Mouse (Mus musculus) stomach, embryonic 15.5 days (tissue): ENCODE data around the gene Pappa. TPM values are rescaled to one million over a fixed set of nuclear protein-coding genes. Genes with fewer than 3 reads are reported as not detected.

Source experiments
- ATAC-seq: fragments of 200-750 bp; cut with Nextera tagmentation; 2 replicates; pipeline ENCODE4 v1.8.0; 2017; ENCODE audit warnings: low read depth, moderate number of reproducible peaks, moderate TSS enrichment; ENCODE audit not compliant: insufficient read depth, low FRiP score
- H3K27ac ChIP-seq: fragments of 300-500 bp; sonication (generic); 2 replicates; pipeline ENCODE4 v1.5.1; 2015; ENCODE audit warnings: mild to moderate bottlenecking, inconsistent platforms
- H3K27me3 ChIP-seq: fragments of 300-500 bp; sonication (generic); replicated peaks from 2 replicates; pipeline ENCODE4 v1.6.1; 2015; ENCODE audit warnings: inconsistent platforms
- H3K36me3 ChIP-seq: fragments of 300-500 bp; sonication (generic); 2 replicates; pipeline ENCODE4 v1.6.1; 2015; ENCODE audit warnings: inconsistent platforms
- H3K4me1 ChIP-seq: fragments of 300-500 bp; sonication (generic); 2 replicates; pipeline ENCODE4 v1.6.1; 2015; ENCODE audit warnings: inconsistent platforms
- H3K4me2 ChIP-seq: fragments of 300-500 bp; sonication (generic); 2 replicates; pipeline ENCODE4 v1.6.1; 2015; ENCODE audit warnings: mild to moderate bottlenecking, inconsistent platforms
- H3K4me3 ChIP-seq: fragments of 300-500 bp; sonication (generic); replicated peaks from 2 replicates; pipeline ENCODE4 v1.5.1; 2015; ENCODE audit warnings: inconsistent platforms
- H3K9ac ChIP-seq: fragments of 300-500 bp; sonication (generic); 2 replicates; pipeline ENCODE4 v1.6.1; 2015; ENCODE audit warnings: inconsistent platforms
- H3K9me3 ChIP-seq: fragments of 300-500 bp; sonication (generic); 2 replicates; pipeline ENCODE4 v1.6.1; 2016; ENCODE audit warnings: inconsistent platforms
- WGBS: fragments of 180-500 bp; shearing (Covaris S2); methylation state at CpG from one replicate; pipeline ENCODE4 v1.1.7; 2015; 5-methylcytosine and 5-hydroxymethylcytosine counted together
- polyA plus RNA-seq: library from polyadenylated mRNA; unstranded; fragments of >200 nt; fragmentation: Nextera tagmentation; extraction: Ambion mirVana; gene quantifications from 2 replicates; pipeline ENCODE4 v1.2.1, GENCODE M21; 2015

Pappa gene
- polyA plus RNA-seq, 1 experiment from 2014 or later, result 1.1 TPM

- WGBS, result 63% methylated on average over 4 of the region's 4 CpGs
- no peak overlapping the region for H3K9ac ChIP-seq
- H3K4me1 ChIP-seq, result no peaks in the 10 kb centered on the region
- no peak overlapping the region for H3K4me3 ChIP-seq
- H3K27me3 ChIP-seq, result no peaks in the 10 kb centered on the region
- H3K4me2 ChIP-seq, result no peak overlapping the region
- no peak overlapping the region for H3K27ac ChIP-seq
- no peaks in the 10 kb centered on the region for H3K9me3 ChIP-seq
- H3K36me3 ChIP-seq, result no peaks in the 10 kb centered on the region
- ATAC-seq, result no peak
Measured at GRCm38 (mm10) chr4:65279272-65279653, 155.3 kb downstream of the Pappa start.

GRCm38 (mm10) chr4:65279979-65280677 lies 156.2 kb downstream of the Pappa start:
- 25% methylated on average over 7 of the region's 7 CpGs for WGBS
- H3K9me3 ChIP-seq, result no peaks in the 10 kb centered on the region
- H3K9ac ChIP-seq, result no peak overlapping the region
- no peaks in the 10 kb centered on the region for H3K27me3 ChIP-seq
- ATAC-seq, result no peak; the same call in 1 of the 2 replicates
- no peaks in the 10 kb centered on the region for H3K4me1 ChIP-seq
- H3K36me3 ChIP-seq, result no peaks in the 10 kb centered on the region
- H3K4me2 ChIP-seq, result no peak overlapping the region
- H3K4me3 ChIP-seq, result no peak overlapping the region
- H3K27ac ChIP-seq, result no peak overlapping the region

DNA sequence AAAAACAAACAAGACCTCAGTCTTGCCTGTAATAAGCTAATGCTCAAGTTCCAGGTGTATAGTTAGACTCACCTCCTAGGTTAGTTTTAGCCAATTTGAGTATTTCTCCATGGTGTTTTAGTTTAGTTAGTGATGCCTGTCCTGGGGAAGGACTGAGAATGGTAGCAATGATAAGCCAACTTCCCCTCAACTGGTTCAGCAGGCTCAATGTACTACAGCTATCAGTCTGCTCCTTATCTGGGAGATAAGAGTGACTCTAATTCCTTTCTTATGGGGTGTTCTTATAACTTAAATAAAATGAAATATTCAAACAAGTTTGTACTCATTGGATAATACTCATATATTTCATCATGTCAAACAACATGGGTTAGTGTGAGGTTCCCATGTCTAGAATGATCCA lies 156.9 kb downstream of the Pappa start:
- H3K27ac ChIP-seq, result no peak overlapping the region
- H3K9ac ChIP-seq, result no peak overlapping the region
- no peak for ATAC-seq
- no peaks in the 10 kb centered on the region for H3K27me3 ChIP-seq
- H3K4me3 ChIP-seq, result no peak overlapping the region
- H3K36me3 ChIP-seq, result no peaks in the 10 kb centered on the region
- no peaks in the 10 kb centered on the region for H3K9me3 ChIP-seq
- H3K4me1 ChIP-seq, result no peaks in the 10 kb centered on the region
- H3K4me2 ChIP-seq, result no peak overlapping the region

DNA sequence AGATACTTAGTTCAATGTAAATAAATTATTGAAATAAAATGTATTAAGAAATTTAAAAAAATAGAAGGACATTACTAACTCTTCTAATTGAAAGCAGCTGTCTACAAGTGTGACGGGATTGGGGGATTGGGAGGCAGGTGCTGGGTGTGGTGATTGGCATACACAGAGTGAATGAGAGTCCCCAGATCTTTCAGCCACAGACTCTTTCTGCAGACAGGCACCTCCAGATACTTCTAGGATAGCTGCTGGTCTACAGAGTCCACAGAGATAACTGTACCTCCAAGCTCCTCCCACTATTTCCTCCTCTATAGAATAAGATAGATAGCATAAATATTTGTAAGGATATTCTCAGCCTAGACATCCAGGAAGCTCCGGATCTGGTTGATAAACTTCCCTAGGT lies 159.6 kb downstream of the Pappa start:
- H3K4me3 ChIP-seq, result no peak overlapping the region
- H3K4me1 ChIP-seq, result no peaks in the 10 kb centered on the region
- H3K36me3 ChIP-seq, result no peaks in the 10 kb centered on the region
- no peak overlapping the region for H3K4me2 ChIP-seq
- no peak for ATAC-seq
- H3K27ac ChIP-seq, result no peak overlapping the region
- no peak overlapping the region for H3K9ac ChIP-seq
- H3K27me3 ChIP-seq, result no peaks in the 10 kb centered on the region
- WGBS, result 66% methylated on average over 2 of the region's 2 CpGs
- H3K9me3 ChIP-seq, result no peaks in the 10 kb centered on the region

DNA sequence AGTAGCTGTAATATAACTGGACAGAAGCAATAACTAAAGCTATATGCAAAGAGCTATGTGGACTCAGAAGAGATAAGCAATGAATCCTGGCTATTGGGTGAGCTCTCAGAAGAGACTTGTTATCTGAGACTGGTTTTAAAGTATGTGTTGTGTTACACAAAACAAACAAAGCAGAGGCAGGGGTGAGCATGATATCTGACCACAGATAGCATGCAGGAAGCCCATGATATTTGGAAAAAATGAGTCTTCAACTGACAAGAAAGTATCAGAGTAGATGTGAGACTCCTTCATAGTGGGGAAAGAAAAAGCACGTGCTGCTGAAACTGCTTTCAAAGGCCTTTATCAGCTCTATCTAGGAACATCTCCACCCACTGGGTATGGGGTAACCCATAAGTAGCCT lies 161.2 kb downstream of the Pappa start:
- no peak overlapping the region for H3K27ac ChIP-seq
- no peaks in the 10 kb centered on the region for H3K9me3 ChIP-seq
- WGBS, result 49% methylated on average over 1 of the region's 1 CpGs
- ATAC-seq, result no peak
- H3K36me3 ChIP-seq, result no peaks in the 10 kb centered on the region
- no peak overlapping the region for H3K4me2 ChIP-seq
- H3K9ac ChIP-seq, result no peak overlapping the region
- no peak overlapping the region for H3K4me3 ChIP-seq
- no peaks in the 10 kb centered on the region for H3K4me1 ChIP-seq
- no peaks in the 10 kb centered on the region for H3K27me3 ChIP-seq

DNA sequence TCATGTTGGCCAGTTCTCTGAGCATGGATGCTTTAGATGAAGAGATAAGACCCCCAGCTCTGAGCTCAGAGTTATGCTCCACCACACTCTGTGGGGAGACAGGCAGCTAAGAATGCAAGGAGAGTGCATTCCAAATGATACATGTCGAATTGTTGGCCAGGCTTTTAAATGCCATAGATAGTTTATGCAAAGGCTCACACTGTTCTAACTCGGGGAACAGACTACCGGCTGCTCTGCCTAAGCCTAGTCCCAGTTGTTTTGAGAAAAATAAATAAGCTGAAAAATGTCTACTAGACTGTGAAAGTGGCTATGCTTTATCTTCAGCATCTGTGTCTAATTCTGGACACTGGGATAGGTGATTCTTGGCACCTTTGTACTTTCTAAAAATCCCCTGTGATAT lies 165.3 kb downstream of the Pappa start:
- Histone ChIP-seq H3K27me3 (no peaks in the 10 kb centered on the region), H3K9me3 (no peaks in the 10 kb centered on the region), H3K4me2 (no peak overlapping the region), H3K27ac (no peak overlapping the region), H3K9ac (no peak overlapping the region), H3K4me1 (no peaks in the 10 kb centered on the region), H3K36me3 (no peaks in the 10 kb centered on the region), H3K4me3 (no peak overlapping the region)
- WGBS, result 36% methylated on average over 3 of the region's 3 CpGs
- ATAC-seq, result no peak

DNA sequence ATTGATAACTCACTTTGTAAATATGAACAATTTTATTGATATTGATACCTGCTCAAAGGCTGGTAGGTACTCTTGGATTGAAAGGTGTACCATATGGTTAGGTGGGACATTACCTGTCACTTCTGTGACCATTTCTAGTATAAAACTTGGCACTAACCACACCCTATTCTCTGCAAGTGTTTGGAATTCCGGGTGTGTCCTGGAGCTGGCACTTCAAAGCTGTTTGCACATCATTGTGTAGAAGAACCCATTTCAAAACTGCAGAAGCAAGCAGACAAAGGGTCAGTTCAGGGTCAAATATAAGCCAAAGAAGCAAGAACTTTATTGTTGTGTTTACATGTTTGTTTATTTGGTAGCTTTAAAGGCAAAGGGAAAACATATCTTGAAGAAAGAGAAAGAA lies 171.8 kb downstream of the Pappa start:
- H3K27me3 ChIP-seq, result no peaks in the 10 kb centered on the region
- H3K36me3 ChIP-seq, result no peaks in the 10 kb centered on the region
- no peak; the same call in 1 of the 2 replicates for ATAC-seq
- 71% methylated on average over 1 of the region's 1 CpGs for WGBS
- no peak overlapping the region for H3K4me2 ChIP-seq
- no peak overlapping the region for H3K9ac ChIP-seq
- H3K27ac ChIP-seq, result no peak overlapping the region
- H3K4me3 ChIP-seq, result no peak overlapping the region
- H3K4me1 ChIP-seq, result no peaks in the 10 kb centered on the region
- H3K9me3 ChIP-seq, result no peaks in the 10 kb centered on the region

- Histone ChIP-seq H3K9ac (no peak overlapping the region), H3K27ac (no peak overlapping the region), H3K4me2 (no peak overlapping the region), H3K27me3 (no peaks in the 10 kb centered on the region), H3K36me3 (no peaks in the 10 kb centered on the region), H3K4me1 (no peaks in the 10 kb centered on the region), H3K4me3 (no peak overlapping the region), H3K9me3 (no peaks in the 10 kb centered on the region)
- ATAC-seq, result no peak
- WGBS, result 64% methylated on average over 7 of the region's 7 CpGs
Measured at GRCm38 (mm10) chr4:65296356-65296967, 172.5 kb downstream of the Pappa start.

DNA sequence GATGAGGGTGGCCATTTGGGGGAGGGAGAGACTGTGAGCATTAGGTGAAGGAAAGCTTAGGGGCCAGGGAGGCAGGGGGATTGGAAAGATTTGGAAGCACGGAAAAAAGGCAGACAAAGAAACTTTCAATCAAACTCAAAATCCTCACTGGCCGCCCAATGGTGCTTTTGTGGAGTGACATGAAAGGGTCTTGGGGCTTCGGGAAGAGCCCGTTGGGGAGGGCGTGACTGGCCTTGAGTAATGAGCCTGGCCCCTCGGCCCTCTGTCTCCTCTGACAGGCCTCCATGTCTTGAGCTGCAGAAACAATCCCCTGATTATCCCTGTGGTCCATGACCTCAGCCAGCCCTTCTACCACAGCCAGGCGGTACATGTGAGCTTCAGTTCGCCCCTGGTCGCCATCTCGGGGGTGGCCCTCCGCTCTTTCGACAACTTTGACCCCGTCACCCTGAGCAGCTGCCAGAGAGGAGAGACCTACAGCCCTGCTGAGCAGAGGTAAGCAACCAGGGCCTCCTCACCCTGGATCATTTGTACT lies 173.1 kb downstream of the Pappa start:
- no peaks in the 10 kb centered on the region for H3K9me3 ChIP-seq
- no peak for ATAC-seq
- H3K27me3 ChIP-seq, result no peaks in the 10 kb centered on the region
- no peaks in the 10 kb centered on the region for H3K4me1 ChIP-seq
- H3K9ac ChIP-seq, result no peak overlapping the region
- H3K27ac ChIP-seq, result no peak overlapping the region
- H3K36me3 ChIP-seq, result no peaks in the 10 kb centered on the region
- no peak overlapping the region for H3K4me2 ChIP-seq
- 41% methylated on average over 13 of the region's 13 CpGs for WGBS
- H3K4me3 ChIP-seq, result no peak overlapping the region

- H3K4me3 ChIP-seq, result no peak overlapping the region
- H3K9me3 ChIP-seq, result no peaks in the 10 kb centered on the region
- H3K27me3 ChIP-seq, result no peaks in the 10 kb centered on the region
- H3K27ac ChIP-seq, result no peak overlapping the region
- WGBS, result 63% methylated on average over 9 of the region's 9 CpGs
- H3K4me1 ChIP-seq, result no peaks in the 10 kb centered on the region
- H3K4me2 ChIP-seq, result no peak overlapping the region
- ATAC-seq, result no peak; the same call in 1 of the 2 replicates
- H3K36me3 ChIP-seq, result no peaks in the 10 kb centered on the region
- no peak overlapping the region for H3K9ac ChIP-seq
Measured at GRCm38 (mm10) chr4:65298212-65299181, 174.5 kb downstream of the Pappa start.

GRCm38 (mm10) chr4:65299365-65299764 lies 175.4 kb downstream of the Pappa start:
- Histone ChIP-seq H3K4me1 (no peaks in the 10 kb centered on the region), H3K4me2 (no peak overlapping the region), H3K36me3 (no peaks in the 10 kb centered on the region), H3K9me3 (no peaks in the 10 kb centered on the region), H3K27ac (no peak overlapping the region), H3K9ac (no peak overlapping the region), H3K4me3 (no peak overlapping the region), H3K27me3 (no peaks in the 10 kb centered on the region)
- 82% methylated on average over 1 of the region's 1 CpGs for WGBS
- ATAC-seq, result no peak

GRCm38 (mm10) chr4:65300431-65300830 lies 176.5 kb downstream of the Pappa start:
- WGBS, result 76% methylated on average over 3 of the region's 3 CpGs
- ATAC-seq, result no peak

More at GRCm38 (mm10) chr4:65300431-65300830, 176.5 kb downstream of the Pappa start:
- Histone ChIP-seq H3K27me3 (no peaks in the 10 kb centered on the region), H3K4me1 (no peaks in the 10 kb centered on the region), H3K4me2 (no peak overlapping the region), H3K9ac (no peak overlapping the region), H3K4me3 (no peak overlapping the region), H3K27ac (no peak overlapping the region), H3K9me3 (no peaks in the 10 kb centered on the region), H3K36me3 (no peaks in the 10 kb centered on the region)
